Mouse (Mus musculus) cerebellum, postnatal 4 days (tissue): ENCODE measurements around the gene Gpr89.
A peak's percentile ranks its signal among the peaks of the same experiment; 100 is the strongest.

Source experiments
- DNase-seq, 2 experiments: peaks; one replicate each; pipeline ENCODE4 v3.0.0; 2022; ENCODE audit warnings: low spot score in 2 of 2, mixed read lengths in 1 of 2

The Gpr89 gene

GRCm38 (mm10) chr3:96904851-96905541 lies at the start of gene Gpr89:
Gpr89 (minus strand) TSS chr3:96905346.
- DNase-seq: peak; percentile 95 to 96

GRCm38 (mm10) chr3:96953489-96954233 lies 48.5 kb upstream of the Gpr89 start:
- DNase-seq: no peak

GRCm38 (mm10) chr3:96942706-96943105 lies 37.6 kb upstream of the Gpr89 start:
- no peak for DNase-seq

- DNase-seq: peak; percentile 93 to 94
These were observed 33.6 kb upstream of the Gpr89 start for GRCm38 (mm10) chr3:96938738-96939137.

GRCm38 (mm10) chr3:96937606-96938005 lies 32.5 kb upstream of the Gpr89 start:
- peak in 1 of 2 experiments; percentile 31 for DNase-seq

GRCm38 (mm10) chr3:96936241-96936640 lies 31.1 kb upstream of the Gpr89 start:
- DNase-seq: no peak

- no peak for DNase-seq
These were observed 26.1 kb upstream of the Gpr89 start for GRCm38 (mm10) chr3:96931261-96931681.

- DNase-seq: no peak
These were observed 20.8 kb upstream of the Gpr89 start, which contains the start of gene Gja8 for GRCm38 (mm10) chr3:96925920-96926319. Gja8 (minus strand) TSS chr3:96926020.

GRCm38 (mm10) chr3:96924631-96925030 lies 19.5 kb upstream of the Gpr89 start:
- no peak for DNase-seq

GRCm38 (mm10) chr3:96920991-96921390 lies 15.8 kb upstream of the Gpr89 start:
- DNase-seq: no peak

GRCm38 (mm10) chr3:96905592-96905991 lies 446 bp upstream of the Gpr89 start:
- no peak for DNase-seq

GRCm38 (mm10) chr3:96904393-96904792 lies 753 bp downstream of the Gpr89 start, which contains the start of gene Gja5:
Gja5 (plus strand) TSS chr3:96904693.
- DNase-seq: no peak

GRCm38 (mm10) chr3:96902336-96902999 lies 2.7 kb downstream of the Gpr89 start:
- DNase-seq: no peak

GRCm38 (mm10) chr3:96883690-96884089 lies 21.5 kb downstream of the Gpr89 start:
- DNase-seq: no peak

- DNase-seq: no peak
These were observed 22.9 kb downstream of the Gpr89 start for GRCm38 (mm10) chr3:96882061-96882849.

GRCm38 (mm10) chr3:96881557-96881956 lies 23.6 kb downstream of the Gpr89 start:
- DNase-seq: no peak

- DNase-seq: no peak
These were observed 24.8 kb downstream of the Gpr89 start for GRCm38 (mm10) chr3:96880385-96880784.

GRCm38 (mm10) chr3:96879536-96879935 lies 25.6 kb downstream of the Gpr89 start:
- DNase-seq: no peak

- DNase-seq: no peak
These were observed 30.2 kb downstream of the Gpr89 start for GRCm38 (mm10) chr3:96874808-96875571.

- no peak for DNase-seq
These were observed 32.6 kb downstream of the Gpr89 start for GRCm38 (mm10) chr3:96872501-96872900.

- DNase-seq: no peak
These were observed 34.1 kb downstream of the Gpr89 start for GRCm38 (mm10) chr3:96871070-96871469.
